ENCODE assay signal across 11 mouse cellular contexts in the genomic region with DNA sequence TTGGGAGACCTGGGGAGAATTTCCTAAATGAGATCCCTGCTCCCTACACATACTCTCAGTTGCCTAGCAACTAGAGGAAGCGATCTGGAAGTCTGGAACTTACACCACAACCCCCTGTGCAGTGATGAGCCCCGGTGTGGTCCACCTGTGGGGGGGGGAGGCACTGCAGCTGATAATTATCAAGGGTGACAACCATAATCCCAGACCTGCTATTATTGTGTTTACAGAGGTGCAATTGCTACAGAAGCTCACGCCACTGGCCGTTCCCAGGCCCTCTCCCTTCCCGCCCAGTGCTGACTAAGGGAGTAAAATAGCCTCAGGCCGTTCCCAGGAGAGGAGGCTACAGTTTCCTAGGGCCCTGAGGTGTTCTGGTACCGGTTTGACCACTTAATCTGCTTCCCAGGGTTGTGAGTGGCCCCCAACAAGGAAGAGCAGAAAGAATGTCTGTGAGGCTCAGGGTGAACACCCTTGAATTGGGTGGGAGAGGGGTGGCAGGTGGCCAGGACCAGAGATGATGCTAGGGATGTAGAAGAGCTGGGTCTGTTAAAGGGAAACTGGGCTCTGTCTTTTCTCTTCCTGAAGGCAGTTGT. TPM values are rescaled to one million over a fixed set of nuclear protein-coding genes. Genes with fewer than 3 reads are reported as not detected.
A peak's percentile ranks its signal among the peaks of the same experiment; 100 is the strongest.
DNase-seq lines count a peak whose midpoint lies in the region; ATAC-seq and TF ChIP-seq lines count a peak whose summit lies in the region.
"Had no signal": no experiment of that assay in that cellular context is flagged by ENCODE, and none has a peak within 500 bp of the region (broad histone marks: within the 10 kb centered on the region; RNA-seq: fewer than 3 reads in every experiment).

No protein-coding gene starts in this region.

- H3K27me3 ChIP-seq in lung, embryonic 14.5 days (ENCODE audit: insufficient read depth, low read length): no peaks in the 10 kb centered on the region
- no peaks in the 10 kb centered on the region for H3K27me3 ChIP-seq in forebrain, postnatal 0 days (ENCODE audit: insufficient read depth, low read length)
- H3K27me3 ChIP-seq in midbrain, embryonic 15.5 days (replicated peaks): no peaks in the 10 kb centered on the region
- peaks cover 7% of the 10 kb centered on the region; the same call in 1 of the 2 replicates for H3K27me3 ChIP-seq in liver, embryonic 11.5 days (replicated peaks; ENCODE audit: control insufficient read depth, insufficient read depth, low read length)

- no peak for DNase-seq in lung, embryonic 14.5 days
- no peak for DNase-seq in lung, adult 2 months
- no peak for DNase-seq in forebrain, postnatal 0 days
- DNase-seq in thymus, postnatal 14 days: no peak
- no peak for DNase-seq in liver, embryonic 11.5 days (ENCODE audit: low spot score)
- DNase-seq in cerebellum, adult 9-11 months: no peak
- DNase-seq: layer of hippocampus, adult 9-11 months had no signal

- peak overlapping the region; percentile 38; the same call in 1 of the 2 replicates for H3K27ac ChIP-seq in lung, embryonic 14.5 days (ENCODE audit: low read depth)
- peak overlapping the region; percentile 81 for H3K27ac ChIP-seq in bone marrow macrophage, adult 2 months (ENCODE audit: insufficient read depth, low read depth, low read length)
- H3K27ac ChIP-seq in forebrain, postnatal 0 days (ENCODE audit: low read depth, low read length): no peak overlapping the region
- no peak overlapping the region for H3K27ac ChIP-seq in midbrain, embryonic 15.5 days
- H3K27ac ChIP-seq in liver, embryonic 11.5 days (ENCODE audit: low read depth, low read length): no peak overlapping the region
- H3K27ac ChIP-seq: liver, embryonic 12.5 days had no signal

- 41% methylated on average over 7 of the region's 7 CpGs for WGBS in lung, embryonic 14.5 days
- WGBS in lung, adult 2 months: 53% methylated on average over 7 of the region's 7 CpGs
- 26% methylated on average over 7 of the region's 7 CpGs for WGBS in forebrain, postnatal 0 days
- 25% methylated on average over 7 of the region's 7 CpGs for WGBS in midbrain, embryonic 15.5 days
- WGBS in liver, embryonic 11.5 days: 54% methylated on average over 7 of the region's 7 CpGs

- TF ChIP-seq CTCF in lung, embryonic 14.5 days (IDR thresholded peaks at IDR 0.05; ENCODE audit: low read depth): no peak
- no peak for TF ChIP-seq CTCF in lung, adult 2 months (IDR thresholded peaks at IDR 0.05; ENCODE audit: insufficient read depth, low read length)
- no peak for TF ChIP-seq CTCF in bone marrow macrophage, adult 2 months (IDR thresholded peaks at IDR 0.05; ENCODE audit: low read depth, low read length)
- TF ChIP-seq CTCF in forebrain, postnatal 0 days (IDR thresholded peaks at IDR 0.05; ENCODE audit: low read depth): no peak

- H3K9me3 ChIP-seq in lung, embryonic 14.5 days (ENCODE audit: low read depth, low read length): no peaks in the 10 kb centered on the region
- H3K9me3 ChIP-seq in forebrain, postnatal 0 days (ENCODE audit: low read length): no peaks in the 10 kb centered on the region
- H3K9me3 ChIP-seq in midbrain, embryonic 15.5 days: no peaks in the 10 kb centered on the region
- no peaks in the 10 kb centered on the region for H3K9me3 ChIP-seq in liver, embryonic 11.5 days (ENCODE audit: control insufficient read depth, low read length)
- H3K9me3 ChIP-seq: liver, embryonic 12.5 days had no signal

- H3K9ac ChIP-seq in lung, embryonic 14.5 days: no peak overlapping the region
- H3K9ac ChIP-seq in forebrain, postnatal 0 days: no peak overlapping the region
- no peak overlapping the region for H3K9ac ChIP-seq in midbrain, embryonic 15.5 days
- no peak overlapping the region for H3K9ac ChIP-seq in liver, embryonic 11.5 days (ENCODE audit: low read depth, low read length)
- H3K9ac ChIP-seq: liver, embryonic 12.5 days had no signal

- H3K4me3 ChIP-seq in lung, embryonic 14.5 days (ENCODE audit: low read depth, low read length): no peak overlapping the region
- H3K4me3 ChIP-seq in lung, adult 2 months (replicated peaks; ENCODE audit: extremely low read depth, low read depth, low read length): no peak overlapping the region
- no peak overlapping the region for H3K4me3 ChIP-seq in bone marrow macrophage, adult 2 months (ENCODE audit: insufficient read depth, low read length)
- H3K4me3 ChIP-seq in forebrain, postnatal 0 days (ENCODE audit: low read depth, low read length): no peak overlapping the region
- H3K4me3 ChIP-seq in midbrain, embryonic 15.5 days: no peak overlapping the region
- H3K4me3 ChIP-seq in liver, embryonic 11.5 days (ENCODE audit: low read depth, low read length): no peak overlapping the region
- H3K4me3 ChIP-seq: erythroblast, embryonic 14.5 days; liver, embryonic 12.5 days had no signal

- H3K36me3 ChIP-seq in lung, embryonic 14.5 days (ENCODE audit: insufficient read depth): no peaks in the 10 kb centered on the region
- no peaks in the 10 kb centered on the region for H3K36me3 ChIP-seq in forebrain, postnatal 0 days (ENCODE audit: insufficient read depth)
- no peaks in the 10 kb centered on the region for H3K36me3 ChIP-seq in midbrain, embryonic 15.5 days (replicated peaks)
- no peaks in the 10 kb centered on the region for H3K36me3 ChIP-seq in liver, embryonic 11.5 days (ENCODE audit: control insufficient read depth, insufficient read depth, low read length)
- H3K36me3 ChIP-seq: liver, embryonic 12.5 days had no signal

- H3K4me2 ChIP-seq in lung, embryonic 14.5 days: no peak overlapping the region
- H3K4me2 ChIP-seq in forebrain, postnatal 0 days (ENCODE audit: low read depth): no peak overlapping the region
- no peak overlapping the region for H3K4me2 ChIP-seq in midbrain, embryonic 15.5 days
- no peak overlapping the region for H3K4me2 ChIP-seq in liver, embryonic 11.5 days
- H3K4me2 ChIP-seq: liver, embryonic 12.5 days had no signal

- no peak for TF ChIP-seq POLR2A in lung, adult 2 months (IDR thresholded peaks at IDR 0.05; ENCODE audit: borderline replicate concordance, extremely low read depth, low read depth, low read length)
- no peak for TF ChIP-seq POLR2A in bone marrow macrophage, adult 2 months (IDR thresholded peaks at IDR 0.05; ENCODE audit: borderline replicate concordance, low read depth, low read length)

- no peak for ATAC-seq in lung, embryonic 14.5 days (ENCODE audit: insufficient read depth)
- ATAC-seq in forebrain, postnatal 0 days: peak; percentile 81
- ATAC-seq in midbrain, embryonic 15.5 days (replicated peaks): peak; percentile 61
- ATAC-seq in liver, embryonic 11.5 days (replicated peaks; ENCODE audit: low FRiP score): no peak
- ATAC-seq: liver, embryonic 12.5 days had no signal

- peaks cover 31% of the 10 kb centered on the region for H3K4me1 ChIP-seq in lung, embryonic 14.5 days (ENCODE audit: insufficient read depth)
- peaks cover 10% of the 10 kb centered on the region for H3K4me1 ChIP-seq in lung, adult 2 months (ENCODE audit: control insufficient read depth, insufficient read depth, low read length)
- H3K4me1 ChIP-seq in bone marrow macrophage, adult 2 months (ENCODE audit: control insufficient read depth, insufficient read depth, low read length): peaks cover 78% of the 10 kb centered on the region
- H3K4me1 ChIP-seq in forebrain, postnatal 0 days (ENCODE audit: insufficient read depth): peaks cover 12% of the 10 kb centered on the region
- H3K4me1 ChIP-seq in midbrain, embryonic 15.5 days: peaks cover 23% of the 10 kb centered on the region
- peaks cover 17% of the 10 kb centered on the region for H3K4me1 ChIP-seq in liver, embryonic 11.5 days (replicated peaks; ENCODE audit: control insufficient read depth, insufficient read depth, low read length)

RNA-seq across cellular contexts. Expression of a gene that starts 28.1 kb away (rescaled TPM):
- polyA plus RNA-seq in lung, embryonic 14.5 days (2014; fragmentation: Nextera tagmentation; extraction: Ambion mirVana): 14.6 and 15.1 TPM in 2 replicates
- polyA plus RNA-seq in lung, adult 2 months (2012; rRNA removed): 38.1 and 42.8 TPM in 2 replicates
- polyA plus RNA-seq in bone marrow macrophage, adult 2 months (2012; ENCODE audit: insufficient read depth, insufficient read length, missing spikeins): 58.7 and 62.5 TPM in 2 replicates
- 46.0 and 47.6 TPM in 2 replicates for total RNA-seq in forebrain, postnatal 0 days (2014; rRNA removed)
- 9.4 and 11.6 TPM in 2 replicates for polyA plus RNA-seq in forebrain, postnatal 0 days (2015; fragmentation: Nextera tagmentation; extraction: Ambion mirVana)
- polyA plus RNA-seq in midbrain, embryonic 15.5 days (2015; fragmentation: Nextera tagmentation; extraction: Ambion mirVana): 7.2 and 9.4 TPM in 2 replicates
- polyA plus RNA-seq in liver, embryonic 11.5 days (2014; fragmentation: Nextera tagmentation; extraction: Ambion mirVana): 6.7 and 7.3 TPM in 2 replicates

Comparison
In these comparisons a context has a peak if more than half of its experiments do, and no peak if none do; other contexts are left out.
1. ATAC-seq: peak in forebrain, postnatal 0 days (single experiment) and midbrain, embryonic 15.5 days (single experiment); none in lung, embryonic 14.5 days (single experiment) and liver, embryonic 11.5 days (single experiment).
2. H3K27ac ChIP-seq: peak in lung, embryonic 14.5 days (single experiment) and bone marrow macrophage, adult 2 months (single experiment); none in forebrain, postnatal 0 days (single experiment), midbrain, embryonic 15.5 days (single experiment) and liver, embryonic 11.5 days (single experiment).